Mouse (Mus musculus): ENCODE measurements at regions not wholly inside any gene's neighbourhood (a gene's known extent, or its start where the extent isn't known, plus 50 kb on each side); places are given as distances from the start of the nearest gene placed in this dataset.
"Not testable (repeated sequence)": the region's sequence is repeated elsewhere in the genome, so short reads cannot be mapped to it uniquely, and the experiment has no call there.

DNA sequence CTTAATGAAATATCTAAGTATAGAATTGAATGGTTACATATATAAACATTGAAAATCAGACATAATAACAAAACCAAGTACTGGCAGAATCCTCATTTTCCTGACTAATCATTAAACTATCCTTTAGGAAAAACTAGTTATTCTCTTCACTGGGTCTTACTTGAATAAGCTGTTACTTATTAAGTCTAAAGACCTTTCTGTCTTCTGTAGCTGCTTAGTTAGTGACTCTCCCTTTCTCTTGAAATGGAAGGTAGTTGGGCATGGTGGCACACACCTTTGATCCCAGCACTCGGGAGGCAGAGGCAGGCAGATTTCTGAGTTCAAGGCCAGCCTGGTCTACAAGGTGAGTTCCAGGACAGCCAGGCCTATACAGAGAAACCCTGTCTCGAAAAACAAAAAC is 135.9 kb upstream of the Abcb5 start:
- not testable (repeated sequence) for H3K9ac ChIP-seq (ENCODE audit: low read depth, low read length); H3K4me2 ChIP-seq (ENCODE audit: low read length); H3K4me3 ChIP-seq (ENCODE audit: low read length); H3K4me1 ChIP-seq (ENCODE audit: control insufficient read depth, insufficient read depth, low read depth, low read length); H3K36me3 ChIP-seq (ENCODE audit: control insufficient read depth, insufficient read depth, low read length); H3K27me3 ChIP-seq (replicated peaks; ENCODE audit: control insufficient read depth, insufficient read depth, low read length); H3K27ac ChIP-seq (ENCODE audit: low read depth, low read length); ATAC-seq; H3K9me3 ChIP-seq (ENCODE audit: control insufficient read depth, low read length)
- WGBS, result 86% methylated on average over 2 of the region's 2 CpGs

DNA sequence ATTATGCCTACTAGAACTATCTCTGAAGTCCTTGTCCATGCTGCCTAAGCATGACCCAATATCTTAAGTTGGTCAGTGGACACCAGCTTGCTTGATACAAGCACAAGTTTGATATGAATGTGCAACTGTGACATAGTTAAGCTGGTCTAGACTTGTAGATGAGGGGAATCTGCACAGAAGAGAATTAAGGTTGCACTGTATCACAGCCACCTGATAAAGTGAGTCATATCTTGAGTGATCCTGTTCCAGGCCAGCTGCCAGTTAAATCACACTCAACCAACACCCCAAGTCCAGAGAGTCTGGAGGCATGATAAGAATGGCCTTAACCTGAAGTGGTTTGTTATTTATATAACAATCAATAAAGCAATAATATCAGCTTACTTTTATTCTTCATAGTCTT is 133.5 kb upstream of the Abcb5 start:
- Histone ChIP-seq H3K27me3 (replicated peaks; ENCODE audit: control insufficient read depth, insufficient read depth, low read length) (no peaks in the 10 kb centered on the region), H3K4me2 (ENCODE audit: low read length) (no peak overlapping the region), H3K9me3 (ENCODE audit: control insufficient read depth, low read length) (no peaks in the 10 kb centered on the region), H3K4me3 (ENCODE audit: low read length) (no peak overlapping the region), H3K27ac (ENCODE audit: low read depth, low read length) (no peak overlapping the region), H3K36me3 (ENCODE audit: control insufficient read depth, insufficient read depth, low read length) (no peaks in the 10 kb centered on the region), H3K4me1 (ENCODE audit: control insufficient read depth, insufficient read depth, low read depth, low read length) (no peaks in the 10 kb centered on the region), H3K9ac (ENCODE audit: low read depth, low read length) (no peak overlapping the region)
- ATAC-seq, result no peak

DNA sequence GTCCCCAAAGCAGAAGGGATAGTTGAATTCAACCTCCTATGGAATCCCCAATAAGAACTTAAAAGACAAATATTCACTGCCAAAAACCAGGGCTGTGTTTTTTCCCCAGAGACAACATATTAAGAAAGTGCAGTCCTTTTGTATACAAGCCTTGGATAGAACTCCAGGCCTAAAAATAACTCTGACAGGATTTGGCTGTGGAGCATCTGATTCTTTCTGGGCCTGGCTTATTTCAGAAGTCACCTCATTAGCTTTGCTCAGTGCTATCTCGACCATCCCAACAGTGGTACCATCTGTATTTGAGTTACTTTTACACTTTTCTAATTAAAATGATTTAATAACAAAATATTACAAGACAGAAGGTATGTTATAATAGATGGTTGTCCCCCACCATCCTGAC is 131.6 kb upstream of the Abcb5 start:
- Histone ChIP-seq H3K27ac (ENCODE audit: low read depth, low read length) (no peak overlapping the region), H3K9me3 (ENCODE audit: control insufficient read depth, low read length) (no peaks in the 10 kb centered on the region), H3K9ac (ENCODE audit: low read depth, low read length) (no peak overlapping the region), H3K27me3 (replicated peaks; ENCODE audit: control insufficient read depth, insufficient read depth, low read length) (no peaks in the 10 kb centered on the region), H3K4me1 (ENCODE audit: control insufficient read depth, insufficient read depth, low read depth, low read length) (no peaks in the 10 kb centered on the region), H3K36me3 (ENCODE audit: control insufficient read depth, insufficient read depth, low read length) (no peaks in the 10 kb centered on the region), H3K4me3 (ENCODE audit: low read length) (no peak overlapping the region), H3K4me2 (ENCODE audit: low read length) (no peak overlapping the region)
- 56% methylated on average over 1 of the region's 1 CpGs for WGBS
- ATAC-seq, result no peak

DNA sequence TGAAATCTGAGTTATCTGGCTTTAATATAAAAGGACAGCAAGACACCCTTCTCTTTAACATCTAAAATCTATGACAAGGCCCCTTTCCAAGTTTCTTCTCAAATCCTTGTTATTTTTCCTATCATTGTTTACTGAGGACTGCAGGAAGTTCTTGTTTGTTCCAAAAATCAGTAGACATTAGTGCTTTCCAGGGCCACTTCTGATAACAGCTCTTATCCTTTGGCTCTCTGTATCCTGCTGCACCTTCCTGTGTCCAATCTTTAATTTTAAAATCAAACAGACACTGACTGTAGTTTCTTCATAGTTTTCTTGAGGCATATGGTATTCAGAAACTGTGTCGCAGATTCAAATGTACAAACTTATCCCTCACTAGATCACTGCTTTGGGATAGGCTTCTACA is 128.1 kb upstream of the Abcb5 start:
- H3K4me3 ChIP-seq (ENCODE audit: low read length), result no peak overlapping the region
- ATAC-seq, result no peak
- no peaks in the 10 kb centered on the region for H3K36me3 ChIP-seq (ENCODE audit: control insufficient read depth, insufficient read depth, low read length)
- H3K27ac ChIP-seq (ENCODE audit: low read depth, low read length), result no peak overlapping the region
- H3K9me3 ChIP-seq (ENCODE audit: control insufficient read depth, low read length), result no peaks in the 10 kb centered on the region
- 91% methylated on average over 1 of the region's 1 CpGs for WGBS
- H3K9ac ChIP-seq (ENCODE audit: low read depth, low read length), result no peak overlapping the region
- H3K27me3 ChIP-seq (replicated peaks; ENCODE audit: control insufficient read depth, insufficient read depth, low read length), result no peaks in the 10 kb centered on the region
- no peaks in the 10 kb centered on the region for H3K4me1 ChIP-seq (ENCODE audit: control insufficient read depth, insufficient read depth, low read depth, low read length)
- no peak overlapping the region for H3K4me2 ChIP-seq (ENCODE audit: low read length)

DNA sequence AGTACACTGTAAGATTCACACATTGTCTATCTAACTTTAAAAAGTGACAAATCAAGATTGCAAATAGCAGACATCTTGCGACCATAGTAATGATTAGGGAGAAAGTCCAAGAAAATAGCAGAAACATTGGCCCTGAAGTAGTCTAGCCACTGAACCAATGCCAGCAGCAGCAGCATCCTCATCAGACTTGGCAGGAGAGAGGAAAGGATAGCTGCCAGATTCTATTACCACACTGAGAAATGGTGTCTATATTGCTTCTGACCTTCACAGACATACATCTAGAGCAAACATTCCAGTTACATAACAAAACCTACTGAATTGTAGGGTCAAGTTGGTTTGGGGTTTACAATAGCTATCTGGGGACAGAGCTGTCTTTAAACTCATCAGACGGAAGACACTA is 127.2 kb upstream of the Abcb5 start:
- H3K9me3 ChIP-seq (ENCODE audit: control insufficient read depth, low read length), result no peaks in the 10 kb centered on the region
- 91% methylated on average over 2 of the region's 2 CpGs for WGBS

DNA sequence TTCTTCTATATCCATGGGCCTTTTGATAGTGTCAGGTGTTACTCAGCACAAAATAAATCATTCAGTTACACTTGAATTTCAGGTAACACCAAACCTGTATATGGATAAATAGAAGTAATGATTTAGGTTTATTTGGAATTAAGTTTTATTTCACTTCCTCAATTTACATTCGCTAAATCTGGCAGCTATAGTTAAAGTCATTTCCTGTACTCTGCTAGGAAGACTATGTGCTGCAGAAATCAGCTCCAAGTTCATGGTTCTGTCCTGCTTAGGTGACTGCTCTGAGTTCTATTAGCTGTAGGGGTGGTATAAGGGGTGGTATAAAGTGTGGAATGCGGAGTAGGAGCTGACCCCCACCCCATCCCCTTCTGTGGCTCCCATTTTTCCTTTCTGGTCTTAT is 123.1 kb upstream of the Abcb5 start:
- H3K27ac ChIP-seq (ENCODE audit: low read depth, low read length), result no peak overlapping the region

More for the DNA sequence above, 127.2 kb upstream of the Abcb5 start:
- no peak overlapping the region for H3K9ac ChIP-seq (ENCODE audit: low read depth, low read length)
- H3K4me2 ChIP-seq (ENCODE audit: low read length), result no peak overlapping the region
- no peak for ATAC-seq
- no peaks in the 10 kb centered on the region for H3K36me3 ChIP-seq (ENCODE audit: control insufficient read depth, insufficient read depth, low read length)
- no peaks in the 10 kb centered on the region for H3K27me3 ChIP-seq (replicated peaks; ENCODE audit: control insufficient read depth, insufficient read depth, low read length)
- H3K27ac ChIP-seq (ENCODE audit: low read depth, low read length), result no peak overlapping the region
- no peaks in the 10 kb centered on the region for H3K4me1 ChIP-seq (ENCODE audit: control insufficient read depth, insufficient read depth, low read depth, low read length)
- no peak overlapping the region for H3K4me3 ChIP-seq (ENCODE audit: low read length)

DNA sequence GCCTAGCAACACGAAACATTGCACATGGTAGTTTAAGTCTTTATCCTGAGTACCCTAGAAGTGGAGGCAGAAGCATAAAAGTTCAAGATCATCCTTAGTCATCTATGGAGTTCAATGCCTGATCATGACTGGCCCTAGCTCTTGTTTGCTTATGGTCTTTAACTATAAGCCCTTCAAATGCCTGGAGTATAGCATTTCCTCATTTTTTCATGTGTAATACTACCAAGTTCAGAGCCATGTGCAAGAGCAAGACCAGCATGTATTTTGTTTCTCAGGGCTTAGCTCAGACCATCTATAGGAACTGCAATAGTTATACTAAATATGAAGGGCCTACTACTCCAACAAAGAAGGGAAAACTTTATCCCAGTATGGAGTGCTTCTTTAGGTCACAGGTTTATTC is 122.4 kb upstream of the Abcb5 start:
- no peak overlapping the region for H3K4me3 ChIP-seq (ENCODE audit: low read length)
- no peak overlapping the region for H3K27ac ChIP-seq (ENCODE audit: low read depth, low read length)
- WGBS, result 88% methylated on average over 1 of the region's 1 CpGs
- H3K4me2 ChIP-seq (ENCODE audit: low read length), result no peak overlapping the region
- no peaks in the 10 kb centered on the region for H3K27me3 ChIP-seq (replicated peaks; ENCODE audit: control insufficient read depth, insufficient read depth, low read length)
- no peak for ATAC-seq
- H3K9ac ChIP-seq (ENCODE audit: low read depth, low read length), result no peak overlapping the region
- no peaks in the 10 kb centered on the region for H3K36me3 ChIP-seq (ENCODE audit: control insufficient read depth, insufficient read depth, low read length)
- H3K9me3 ChIP-seq (ENCODE audit: control insufficient read depth, low read length), result no peaks in the 10 kb centered on the region
- no peaks in the 10 kb centered on the region for H3K4me1 ChIP-seq (ENCODE audit: control insufficient read depth, insufficient read depth, low read depth, low read length)

More for the DNA sequence above, 123.1 kb upstream of the Abcb5 start:
- no peak overlapping the region for H3K4me3 ChIP-seq (ENCODE audit: low read length)
- H3K4me1 ChIP-seq (ENCODE audit: control insufficient read depth, insufficient read depth, low read depth, low read length), result no peaks in the 10 kb centered on the region
- WGBS, result 96% methylated on average over 2 of the region's 2 CpGs
- no peaks in the 10 kb centered on the region for H3K36me3 ChIP-seq (ENCODE audit: control insufficient read depth, insufficient read depth, low read length)
- H3K4me2 ChIP-seq (ENCODE audit: low read length), result no peak overlapping the region
- ATAC-seq, result no peak
- no peaks in the 10 kb centered on the region for H3K27me3 ChIP-seq (replicated peaks; ENCODE audit: control insufficient read depth, insufficient read depth, low read length)
- no peaks in the 10 kb centered on the region for H3K9me3 ChIP-seq (ENCODE audit: control insufficient read depth, low read length)
- no peak overlapping the region for H3K9ac ChIP-seq (ENCODE audit: low read depth, low read length)

DNA sequence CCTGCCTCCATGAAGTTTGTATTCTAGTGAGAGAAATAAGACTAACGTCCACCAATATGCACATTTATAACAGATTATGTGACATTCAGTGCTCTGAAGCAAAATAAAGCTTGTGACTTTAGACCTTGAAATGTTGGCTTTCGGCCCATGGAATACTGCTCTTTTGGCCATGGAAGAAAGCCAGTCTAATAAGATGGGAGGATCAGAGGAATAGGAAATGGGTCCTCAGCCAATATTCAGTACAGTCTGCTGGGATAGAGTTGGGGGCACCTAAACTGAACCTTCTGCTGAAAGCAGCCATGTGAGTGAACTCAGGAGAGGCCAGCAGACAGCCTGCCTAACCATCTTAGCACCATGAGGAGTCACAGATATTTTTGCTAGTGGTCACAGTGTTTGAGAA is 118.6 kb upstream of the Abcb5 start:
- no peak overlapping the region for H3K4me3 ChIP-seq (ENCODE audit: low read length)
- no peaks in the 10 kb centered on the region for H3K9me3 ChIP-seq (ENCODE audit: control insufficient read depth, low read length)
- no peaks in the 10 kb centered on the region for H3K27me3 ChIP-seq (replicated peaks; ENCODE audit: control insufficient read depth, insufficient read depth, low read length)
- H3K27ac ChIP-seq (ENCODE audit: low read depth, low read length), result no peak overlapping the region
- no peak overlapping the region for H3K4me2 ChIP-seq (ENCODE audit: low read length)
- H3K4me1 ChIP-seq (ENCODE audit: control insufficient read depth, insufficient read depth, low read depth, low read length), result no peaks in the 10 kb centered on the region
- no peak for ATAC-seq
- WGBS, result 83% methylated on average over 2 of the region's 2 CpGs
- no peak overlapping the region for H3K9ac ChIP-seq (ENCODE audit: low read depth, low read length)
- H3K36me3 ChIP-seq (ENCODE audit: control insufficient read depth, insufficient read depth, low read length), result no peaks in the 10 kb centered on the region

DNA sequence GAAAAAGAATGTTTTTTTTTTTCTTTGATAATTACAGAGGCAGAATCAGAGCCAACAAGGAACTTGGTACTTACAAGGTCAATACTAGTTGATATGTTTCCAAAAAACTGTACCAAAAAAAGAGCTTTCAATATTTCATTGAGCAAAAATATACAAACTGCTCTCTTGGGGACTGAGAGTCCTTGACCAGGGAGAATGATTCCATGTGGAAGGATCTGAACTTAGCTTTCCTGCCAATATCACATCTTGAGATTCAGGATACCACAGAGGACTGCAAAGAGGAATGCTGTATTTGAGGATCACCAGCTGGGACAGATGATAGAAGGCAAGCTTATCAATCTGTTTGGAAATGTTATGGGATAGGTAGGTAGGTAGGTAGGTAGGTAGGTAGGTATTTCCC is 116.6 kb upstream of the Abcb5 start:
- H3K4me2 ChIP-seq (ENCODE audit: low read length), result no peak overlapping the region
- H3K27ac ChIP-seq (ENCODE audit: low read depth, low read length), result no peak overlapping the region
- H3K27me3 ChIP-seq (replicated peaks; ENCODE audit: control insufficient read depth, insufficient read depth, low read length), result no peaks in the 10 kb centered on the region

DNA sequence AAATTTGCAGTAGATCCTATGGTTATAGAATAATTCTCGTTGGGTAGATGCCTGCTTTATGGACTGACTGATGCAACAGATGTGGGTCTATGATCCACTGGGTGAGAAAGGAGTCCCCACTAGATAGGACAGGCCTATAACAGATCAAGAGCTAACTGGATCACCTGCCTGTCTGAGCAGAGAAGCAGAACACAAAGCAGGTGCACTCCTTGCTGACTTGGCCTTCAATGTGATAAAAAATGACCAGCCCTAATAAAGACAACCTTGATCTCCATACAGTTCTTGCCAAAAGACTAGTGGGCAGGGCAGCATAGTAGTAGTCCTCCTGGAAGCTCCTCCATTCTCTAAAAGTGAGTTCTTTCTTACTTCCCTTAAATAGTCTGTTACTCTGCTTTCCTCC is 109.6 kb upstream of the Abcb5 start:
- WGBS, result 69% methylated on average over 1 of the region's 1 CpGs
- no peak overlapping the region for H3K27ac ChIP-seq (ENCODE audit: low read depth, low read length)
- H3K4me1 ChIP-seq (ENCODE audit: control insufficient read depth, insufficient read depth, low read depth, low read length), result no peaks in the 10 kb centered on the region
- H3K4me3 ChIP-seq (ENCODE audit: low read length), result no peak overlapping the region
- no peak for ATAC-seq
- no peak overlapping the region for H3K4me2 ChIP-seq (ENCODE audit: low read length)
- H3K36me3 ChIP-seq (ENCODE audit: control insufficient read depth, insufficient read depth, low read length), result no peaks in the 10 kb centered on the region
- H3K9ac ChIP-seq (ENCODE audit: low read depth, low read length), result no peak overlapping the region
- H3K27me3 ChIP-seq (replicated peaks; ENCODE audit: control insufficient read depth, insufficient read depth, low read length), result no peaks in the 10 kb centered on the region
- H3K9me3 ChIP-seq (ENCODE audit: control insufficient read depth, low read length), result no peaks in the 10 kb centered on the region

More for the DNA sequence above, 116.6 kb upstream of the Abcb5 start:
- Histone ChIP-seq H3K36me3 (ENCODE audit: control insufficient read depth, insufficient read depth, low read length) (no peaks in the 10 kb centered on the region), H3K4me3 (ENCODE audit: low read length) (no peak overlapping the region), H3K9ac (ENCODE audit: low read depth, low read length) (no peak overlapping the region), H3K4me1 (ENCODE audit: control insufficient read depth, insufficient read depth, low read depth, low read length) (no peaks in the 10 kb centered on the region), H3K9me3 (ENCODE audit: control insufficient read depth, low read length) (no peaks in the 10 kb centered on the region)
- no peak for ATAC-seq

Data from hindbrain, embryonic 16.5 days (tissue).